9 mouse cellular contexts compared by ENCODE assay signal in genomic region chr2:119743176-119743807, GRCm38 (mm10). TPM values are rescaled to one million over a fixed set of nuclear protein-coding genes. Genes with fewer than 3 reads are reported as not detected.
DNase-seq lines count a peak whose midpoint lies in the region; ATAC-seq lines count a peak whose summit lies in the region.
"Had no signal": no experiment of that assay in that cellular context is flagged by ENCODE, and none has a peak within 500 bp of the region (broad histone marks: within the 10 kb centered on the region; RNA-seq: fewer than 3 reads in every experiment).

No protein-coding gene starts in this region.

- DNase-seq in heart, postnatal 36 days, result no peak
- peak; percentile 32 for DNase-seq in retina, postnatal 1 day
- DNase-seq in cerebellum, adult 9-11 months, result no peak
- no peak for DNase-seq in gastrocnemius, postnatal 10 days

- intact Hi-C loops in heart, postnatal 36 days (cut with DNase I), result loop anchor here (5.0 kb wide), 1 partner anchor 196 kb away; the partner anchor contains the start of genes Chp1 and Exd1

- peaks cover 22% of the 10 kb centered on the region for H3K27me3 ChIP-seq in heart, embryonic 15.5 days
- peaks cover 86% of the 10 kb centered on the region for H3K27me3 ChIP-seq in hindbrain, embryonic 13.5 days
- peaks cover 75% of the 10 kb centered on the region for H3K27me3 ChIP-seq in liver, embryonic 12.5 days (replicated peaks)

- H3K4me2 ChIP-seq in heart, embryonic 15.5 days, result peak overlapping the region; percentile 99
- H3K4me2 ChIP-seq in hindbrain, embryonic 13.5 days, result peak overlapping the region; percentile 96
- peak overlapping the region; percentile 97 for H3K4me2 ChIP-seq in liver, embryonic 12.5 days

- H3K9ac ChIP-seq in heart, embryonic 15.5 days, result peak overlapping the region; percentile 73
- peak overlapping the region; percentile 58 for H3K9ac ChIP-seq in hindbrain, embryonic 13.5 days
- H3K9ac ChIP-seq in liver, embryonic 12.5 days, result peak overlapping the region; percentile 69

- H3K4me3 ChIP-seq in heart, embryonic 15.5 days, result peak overlapping the region; percentile 71
- peak overlapping the region; percentile 76 for H3K4me3 ChIP-seq in brown adipose tissue, adult 24 weeks (ENCODE audit: insufficient read depth, low read depth, low read length)
- H3K4me3 ChIP-seq in hindbrain, embryonic 13.5 days, result peak overlapping the region; percentile 55
- H3K4me3 ChIP-seq in liver, embryonic 12.5 days, result peak overlapping the region; percentile 72

- ATAC-seq in heart, embryonic 15.5 days (replicated peaks; ENCODE audit: insufficient number of reproducible peaks, insufficient read depth, low FRiP score, low read depth), result no peak
- ATAC-seq in hindbrain, embryonic 13.5 days (ENCODE audit: low FRiP score), result no peak
- ATAC-seq in liver, embryonic 12.5 days, result no peak

- no peak overlapping the region for H3K27ac ChIP-seq in heart, embryonic 15.5 days
- H3K27ac ChIP-seq in brown adipose tissue, adult 24 weeks (replicated peaks; ENCODE audit: low read depth, low read length), result no peak overlapping the region
- H3K27ac ChIP-seq in hindbrain, embryonic 13.5 days, result no peak overlapping the region
- no peak overlapping the region for H3K27ac ChIP-seq in liver, embryonic 12.5 days
- H3K27ac ChIP-seq: macrophage had no signal

- H3K36me3 ChIP-seq in heart, embryonic 15.5 days, result no peaks in the 10 kb centered on the region
- H3K36me3 ChIP-seq in hindbrain, embryonic 13.5 days, result no peaks in the 10 kb centered on the region
- no peaks in the 10 kb centered on the region for H3K36me3 ChIP-seq in liver, embryonic 12.5 days

- H3K4me1 ChIP-seq in heart, embryonic 15.5 days (replicated peaks), result peaks cover 37% of the 10 kb centered on the region
- H3K4me1 ChIP-seq in brown adipose tissue, adult 24 weeks (ENCODE audit: control insufficient read depth, insufficient read depth, insufficient read length, low read length), result peaks cover 19% of the 10 kb centered on the region; the same call in 1 of the 2 replicates
- H3K4me1 ChIP-seq in hindbrain, embryonic 13.5 days (replicated peaks), result peaks cover 41% of the 10 kb centered on the region
- H3K4me1 ChIP-seq in liver, embryonic 12.5 days, result peaks cover 56% of the 10 kb centered on the region

- WGBS in heart, embryonic 15.5 days, result 11% methylated on average over 30 of the region's 31 CpGs
- WGBS in hindbrain, embryonic 13.5 days, result 8% methylated on average over 26 of the region's 31 CpGs
- 9% methylated on average over 28 of the region's 31 CpGs for WGBS in liver, embryonic 12.5 days (ENCODE audit: insufficient replicate concordance)

- no peaks in the 10 kb centered on the region for H3K9me3 ChIP-seq in heart, embryonic 15.5 days (replicated peaks)
- no peaks in the 10 kb centered on the region for H3K9me3 ChIP-seq in hindbrain, embryonic 13.5 days
- H3K9me3 ChIP-seq in liver, embryonic 12.5 days (replicated peaks), result no peaks in the 10 kb centered on the region

RNA-seq across cellular contexts. Expression of gene Itpka, which starts 1.2 kb away (rescaled TPM):
- polyA plus RNA-seq in heart, embryonic 15.5 days (2015; fragmentation: Nextera tagmentation; extraction: Ambion mirVana), result 2.0 and 2.4 TPM in 2 replicates
- total RNA-seq in heart, postnatal 36 days (2021), result under 1 TPM; 0.38 to 0.53 TPM
- 7.7 and 10.6 TPM in 2 replicates for polyA plus RNA-seq in brown adipose tissue, adult 24 weeks (2012; ENCODE audit: insufficient read depth, insufficient read length, missing spikeins)
- 0.17 and 0.21 TPM in 2 replicates for polyA plus RNA-seq in hindbrain, embryonic 13.5 days (2015; fragmentation: Nextera tagmentation; extraction: Ambion mirVana)
- polyA plus RNA-seq in liver, embryonic 12.5 days (2016; fragmentation: Nextera tagmentation; extraction: Ambion mirVana), result 3.8 and 4.1 TPM in 2 replicates
- under 1 TPM; 0.18 to 0.26 TPM for total RNA-seq in gastrocnemius, postnatal 10 days (2021)
- polyA plus RNA-seq: macrophage had no signal

RNA-seq across cellular contexts. Expression of gene Ltk, which starts 16.9 kb away (rescaled TPM):
- 0.10 and 0.22 TPM in 2 replicates for polyA plus RNA-seq in heart, embryonic 15.5 days (2015; fragmentation: Nextera tagmentation; extraction: Ambion mirVana)
- total RNA-seq in heart, postnatal 36 days (2021), result not detected
- polyA plus RNA-seq in brown adipose tissue, adult 24 weeks (2012; ENCODE audit: insufficient read depth, insufficient read length, missing spikeins), result not detected in 2 replicates
- polyA plus RNA-seq in hindbrain, embryonic 13.5 days (2015; fragmentation: Nextera tagmentation; extraction: Ambion mirVana), result 0.91 and 1.4 TPM in 2 replicates
- 0.19 TPM in 1 of 2 replicates, not detected in the other for polyA plus RNA-seq in liver, embryonic 12.5 days (2016; fragmentation: Nextera tagmentation; extraction: Ambion mirVana)
- total RNA-seq in gastrocnemius, postnatal 10 days (2021), result not detected
- polyA plus RNA-seq: macrophage had no signal

RNA-seq across cellular contexts. Expression of gene Rpap1, which starts 44.0 kb away (rescaled TPM):
- polyA plus RNA-seq in heart, embryonic 15.5 days (2015; fragmentation: Nextera tagmentation; extraction: Ambion mirVana), result 15.4 and 20.6 TPM in 2 replicates
- 10 to 100 TPM; 13.2 to 13.4 TPM for total RNA-seq in heart, postnatal 36 days (2021)
- 4.8 and 6.0 TPM in 2 replicates for polyA plus RNA-seq in brown adipose tissue, adult 24 weeks (2012; ENCODE audit: insufficient read depth, insufficient read length, missing spikeins)
- 22.2 and 22.6 TPM in 2 replicates for polyA plus RNA-seq in hindbrain, embryonic 13.5 days (2015; fragmentation: Nextera tagmentation; extraction: Ambion mirVana)
- 17.4 and 17.8 TPM in 2 replicates for polyA plus RNA-seq in liver, embryonic 12.5 days (2016; fragmentation: Nextera tagmentation; extraction: Ambion mirVana)
- 10 to 100 TPM; 14.2 to 14.5 TPM for total RNA-seq in gastrocnemius, postnatal 10 days (2021)

RNA-seq across cellular contexts. Expression of gene Tyro3, which starts 54.2 kb away (rescaled TPM):
- polyA plus RNA-seq in heart, embryonic 15.5 days (2015; fragmentation: Nextera tagmentation; extraction: Ambion mirVana), result 6.2 and 8.5 TPM in 2 replicates
- 1 to 10 TPM; 1.7 to 2.4 TPM for total RNA-seq in heart, postnatal 36 days (2021)
- polyA plus RNA-seq in brown adipose tissue, adult 24 weeks (2012; ENCODE audit: insufficient read depth, insufficient read length, missing spikeins), result not detected in 2 replicates
- polyA plus RNA-seq in hindbrain, embryonic 13.5 days (2015; fragmentation: Nextera tagmentation; extraction: Ambion mirVana), result 19.4 and 20.0 TPM in 2 replicates
- polyA plus RNA-seq in liver, embryonic 12.5 days (2016; fragmentation: Nextera tagmentation; extraction: Ambion mirVana), result 2.5 and 3.1 TPM in 2 replicates
- 1 to 10 TPM; 3.6 to 5.1 TPM for total RNA-seq in gastrocnemius, postnatal 10 days (2021)
